Mouse (Mus musculus) forebrain, embryonic 10.5 days (tissue): ENCODE results near the gene Xab2. TPM values are rescaled to one million over a fixed set of nuclear protein-coding genes. Genes with fewer than 3 reads are reported as not detected.

Source experiments
- DNase-seq: peaks from one replicate; pipeline ENCODE4 v3.0.0-alpha.2; 2017; ENCODE audit warnings: low spot score; ENCODE audit errors: extremely low spot score
- H3K27ac ChIP-seq: fragments of 300-500 bp; sonication (generic); 2 replicates; pipeline ENCODE4 v1.5.1; 2016; ENCODE audit warnings: mild to moderate bottlenecking
- H3K27me3 ChIP-seq: fragments of 300-500 bp; sonication (generic); 2 replicates; pipeline ENCODE4 v1.6.1; 2016; ENCODE audit warnings: mild to moderate bottlenecking; ENCODE audit not compliant: poor library complexity, severe bottlenecking
- H3K36me3 ChIP-seq: fragments of 300-500 bp; sonication (generic); replicated peaks from 2 replicates; pipeline ENCODE4 v1.6.1; 2016; ENCODE audit warnings: mild to moderate bottlenecking, moderate library complexity
- H3K4me1 ChIP-seq: fragments of 300-500 bp; sonication (generic); 2 replicates; pipeline ENCODE4 v1.6.1; 2016
- H3K4me3 ChIP-seq: fragments of 300-500 bp; sonication (generic); 2 replicates; pipeline ENCODE4 v1.5.1; 2016; ENCODE audit warnings: mild to moderate bottlenecking, moderate library complexity
- H3K9me3 ChIP-seq: fragments of 300-500 bp; sonication (generic); 2 replicates; pipeline ENCODE4 v1.6.1; 2016; ENCODE audit warnings: mild to moderate bottlenecking, moderate library complexity
- WGBS: fragments of 180-500 bp; shearing (Covaris S2); methylation state at CpG from one replicate; pipeline ENCODE4 v1.1.7; 2016; 5-methylcytosine and 5-hydroxymethylcytosine counted together
- polyA plus RNA-seq: library from polyadenylated mRNA; unstranded; fragments of >200 nt; fragmentation: Nextera tagmentation; extraction: Ambion mirVana; gene quantifications from 2 replicates; pipeline ENCODE4 v1.2.1, GENCODE M21; 2016

Gene Xab2
- polyA plus RNA-seq, 1 experiment from 2014 or later = 76.9 TPM

- Histone ChIP-seq H3K4me3 (no peak overlapping the region), H3K27ac (no peak overlapping the region), H3K4me1 (no peaks in the 10 kb centered on the region; the same call in 1 of the 2 replicates), H3K36me3 (no peaks in the 10 kb centered on the region), H3K9me3 (no peaks in the 10 kb centered on the region), H3K27me3 (no peaks in the 10 kb centered on the region)
- DNase-seq = no peak
- WGBS = 90% methylated on average over 6 of the region's 6 CpGs
These were observed 25.9 kb upstream of the Xab2 start for GRCm38 (mm10) chr8:3646824-3647531.

GRCm38 (mm10) chr8:3645804-3646203 is 24.7 kb upstream of the Xab2 start:
- no peaks in the 10 kb centered on the region for H3K9me3 ChIP-seq
- 27% methylated on average over 5 of the region's 5 CpGs for WGBS
- DNase-seq = no peak
- no peak overlapping the region for H3K4me3 ChIP-seq
- H3K27ac ChIP-seq = no peak overlapping the region
- no peaks in the 10 kb centered on the region for H3K27me3 ChIP-seq
- H3K4me1 ChIP-seq = no peaks in the 10 kb centered on the region; the same call in 1 of the 2 replicates
- H3K36me3 ChIP-seq = peaks cover 9% of the 10 kb centered on the region

- WGBS = 15% methylated on average over 8 of the region's 8 CpGs
- Histone ChIP-seq H3K27me3 (peaks cover 15% of the 10 kb centered on the region), H3K4me1 (peaks cover 16% of the 10 kb centered on the region), H3K36me3 (peaks cover 20% of the 10 kb centered on the region), H3K9me3 (no peaks in the 10 kb centered on the region), H3K27ac (peak overlapping the region; percentile 74), H3K4me3 (peak overlapping the region; percentile 66)
- no peak for DNase-seq
These were observed 10.4 kb upstream of the Xab2 start for GRCm38 (mm10) chr8:3631478-3631875.

GRCm38 (mm10) chr8:3630647-3631477 is 9.7 kb upstream of the Xab2 start, which contains the start of gene Stxbp2:
Gene Stxbp2 (plus strand): TSS chr8:3630955.
- H3K36me3 ChIP-seq = peaks cover 14% of the 10 kb centered on the region
- H3K9me3 ChIP-seq = no peaks in the 10 kb centered on the region
- H3K4me3 ChIP-seq = peak within 1 kb of the TSS; percentile 66
- H3K27me3 ChIP-seq = peaks cover 15% of the 10 kb centered on the region
- DNase-seq = peak; percentile 60
- H3K4me1 ChIP-seq = peaks cover 16% of the 10 kb centered on the region
- H3K27ac ChIP-seq = peak within 1 kb of the TSS; percentile 74
- 7% methylated on average over 47 of the region's 47 CpGs for WGBS

GRCm38 (mm10) chr8:3628014-3628413 is 6.9 kb upstream of the Xab2 start:
- WGBS = 33% methylated on average over 5 of the region's 5 CpGs
- peaks cover 15% of the 10 kb centered on the region for H3K27me3 ChIP-seq
- no peaks in the 10 kb centered on the region for H3K36me3 ChIP-seq
- peaks cover 16% of the 10 kb centered on the region for H3K4me1 ChIP-seq
- no peak overlapping the region for H3K27ac ChIP-seq
- no peaks in the 10 kb centered on the region for H3K9me3 ChIP-seq
- DNase-seq = no peak
- H3K4me3 ChIP-seq = no peak overlapping the region

- Histone ChIP-seq H3K4me3 (no peak overlapping the region), H3K36me3 (no peaks in the 10 kb centered on the region), H3K9me3 (no peaks in the 10 kb centered on the region), H3K27ac (no peak overlapping the region), H3K4me1 (peaks cover 20% of the 10 kb centered on the region), H3K27me3 (peaks cover 15% of the 10 kb centered on the region)
- WGBS = 66% methylated on average over 5 of the region's 5 CpGs
- no peak for DNase-seq
These were observed 5.9 kb upstream of the Xab2 start for GRCm38 (mm10) chr8:3626971-3627370.

GRCm38 (mm10) chr8:3625445-3625844 is 4.3 kb upstream of the Xab2 start, which contains the start of gene Pcp2:
Gene Pcp2 (minus strand): TSS chr8:3625545.
- 51% methylated on average over 1 of the region's 1 CpGs for WGBS
- H3K36me3 ChIP-seq = no peaks in the 10 kb centered on the region
- H3K4me3 ChIP-seq = no peak within 1 kb of the TSS; the same call in 1 of the 2 replicates
- DNase-seq = no peak
- peaks cover 11% of the 10 kb centered on the region for H3K4me1 ChIP-seq
- no peak within 1 kb of the TSS for H3K27ac ChIP-seq
- no peaks in the 10 kb centered on the region for H3K9me3 ChIP-seq
- peaks cover 14% of the 10 kb centered on the region for H3K27me3 ChIP-seq

GRCm38 (mm10) chr8:3622119-3622518 is 1.0 kb upstream of the Xab2 start:
- Histone ChIP-seq H3K27ac (peak overlapping the region; percentile 82; the same call in 1 of the 2 replicates), H3K36me3 (peaks cover 20% of the 10 kb centered on the region), H3K27me3 (no peaks in the 10 kb centered on the region), H3K4me3 (peak overlapping the region; percentile 86), H3K4me1 (peaks cover 20% of the 10 kb centered on the region), H3K9me3 (no peaks in the 10 kb centered on the region)
- DNase-seq = no peak
- WGBS = 78% methylated on average over 8 of the region's 8 CpGs

GRCm38 (mm10) chr8:3609816-3610150 is 11.3 kb downstream of the Xab2 start:
- peaks cover 99% of the 10 kb centered on the region for H3K36me3 ChIP-seq
- WGBS = 84% methylated on average over 6 of the region's 6 CpGs
- no peak overlapping the region for H3K4me3 ChIP-seq

GRCm38 (mm10) chr8:3609046-3609815 is 11.9 kb downstream of the Xab2 start:
- H3K36me3 ChIP-seq = peaks cover 99% of the 10 kb centered on the region
- 89% methylated on average over 12 of the region's 12 CpGs for WGBS
- DNase-seq = no peak

More at GRCm38 (mm10) chr8:3609816-3610150, 11.3 kb downstream of the Xab2 start:
- no peak for DNase-seq
- Histone ChIP-seq H3K27ac (no peak overlapping the region), H3K9me3 (0 out of 2 replicates have a peak, but pooled peaks cover 3% of the 10 kb centered on the region), H3K4me1 (no peaks in the 10 kb centered on the region), H3K27me3 (no peaks in the 10 kb centered on the region)

GRCm38 (mm10) chr8:3607822-3608221 is 13.3 kb downstream of the Xab2 start:
- no peak for DNase-seq
- H3K9me3 ChIP-seq = 0 out of 2 replicates have a peak, but pooled peaks cover 3% of the 10 kb centered on the region
- H3K27me3 ChIP-seq = no peaks in the 10 kb centered on the region
- H3K4me3 ChIP-seq = no peak overlapping the region
- peaks cover 99% of the 10 kb centered on the region for H3K36me3 ChIP-seq
- H3K27ac ChIP-seq = no peak overlapping the region
- no peaks in the 10 kb centered on the region for H3K4me1 ChIP-seq
- 90% methylated on average over 7 of the region's 7 CpGs for WGBS

More at GRCm38 (mm10) chr8:3609046-3609815, 11.9 kb downstream of the Xab2 start:
- Histone ChIP-seq H3K27ac (no peak overlapping the region), H3K4me1 (no peaks in the 10 kb centered on the region), H3K9me3 (0 out of 2 replicates have a peak, but pooled peaks cover 3% of the 10 kb centered on the region), H3K27me3 (no peaks in the 10 kb centered on the region), H3K4me3 (no peak overlapping the region)

- WGBS = 90% methylated on average over 16 of the region's 16 CpGs
- H3K4me3 ChIP-seq = no peak overlapping the region
- no peaks in the 10 kb centered on the region for H3K27me3 ChIP-seq
- peaks cover 99% of the 10 kb centered on the region for H3K36me3 ChIP-seq
- H3K9me3 ChIP-seq = 0 out of 2 replicates have a peak, but pooled peaks cover 3% of the 10 kb centered on the region
- DNase-seq = no peak
- H3K4me1 ChIP-seq = no peaks in the 10 kb centered on the region
- no peak overlapping the region for H3K27ac ChIP-seq
These were observed 14.5 kb downstream of the Xab2 start for GRCm38 (mm10) chr8:3606593-3606992.
